Mouse (Mus musculus) heart, postnatal 0 days (tissue): Measurements from ENCODE around the gene 1700030J22Rik. TPM values are rescaled to one million over a fixed set of nuclear protein-coding genes. Genes with fewer than 3 reads are reported as not detected.

ENCODE experiments used
- ATAC-seq: fragments of 200-750 bp; cut with Nextera tagmentation; 2 replicates; pipeline ENCODE4 v1.8.0; 2017; ENCODE audit warnings: low read depth, moderate number of reproducible peaks, moderate library complexity; ENCODE audit not compliant: insufficient read depth
- DNase-seq: peaks from one replicate; pipeline ENCODE4 v3.0.0-alpha.2; 2016; ENCODE audit warnings: low spot score
- H3K27ac ChIP-seq: fragments of 300-500 bp; sonication (generic); 2 replicates; pipeline ENCODE4 v1.5.1; 2014; ENCODE audit warnings: low read depth, mild to moderate bottlenecking
- H3K27me3 ChIP-seq: fragments of 300-500 bp; sonication (generic); 2 replicates; pipeline ENCODE4 v1.6.1; 2014; ENCODE audit warnings: low read length, mixed read lengths; ENCODE audit not compliant: control insufficient read depth, insufficient read depth
- H3K36me3 ChIP-seq: fragments of 300-500 bp; sonication (generic); replicated peaks from 2 replicates; pipeline ENCODE4 v1.6.1; 2014; ENCODE audit warnings: low read length, mixed read lengths; ENCODE audit not compliant: control insufficient read depth, insufficient read depth
- H3K4me1 ChIP-seq: fragments of 300-500 bp; sonication (generic); 2 replicates; pipeline ENCODE4 v1.6.1; 2014; ENCODE audit warnings: antibody characterized with exemption; ENCODE audit not compliant: control insufficient read depth, insufficient read depth
- H3K4me2 ChIP-seq: fragments of 300-500 bp; sonication (generic); 2 replicates; pipeline ENCODE4 v1.6.1; 2014; ENCODE audit warnings: low read depth, mild to moderate bottlenecking, low read length, moderate library complexity
- H3K4me3 ChIP-seq: fragments of 300-500 bp; sonication (generic); 2 replicates; pipeline ENCODE4 v1.5.1; 2014; ENCODE audit warnings: low read depth, low read length
- H3K9ac ChIP-seq: fragments of 300-500 bp; sonication (generic); replicated peaks from 2 replicates; pipeline ENCODE4 v1.6.1; 2014; ENCODE audit warnings: low read depth, low read length, mixed read lengths
- H3K9me3 ChIP-seq: fragments of 300-500 bp; sonication (generic); replicated peaks from 2 replicates; pipeline ENCODE4 v1.6.1; 2016; ENCODE audit warnings: low read length; ENCODE audit not compliant: control insufficient read depth
- CTCF ChIP-seq: IDR thresholded peaks from 2 replicates; pipeline ENCODE4 v1.5.1; 2016; ENCODE audit warnings: antibody characterized with exemption, control low read depth, low read depth
- EP300 ChIP-seq: IDR thresholded peaks from 2 replicates; pipeline ENCODE4 v1.6.1; 2016; ENCODE audit warnings: antibody characterized with exemption, low read depth
- WGBS: fragments of 180-500 bp; shearing (Covaris S2); extraction: QIAGEN DNeasy Blood & Tissue Kit; methylation state at CpG from one replicate; pipeline ENCODE4 v1.1.7; 2014; 5-methylcytosine and 5-hydroxymethylcytosine counted together
- polyA plus RNA-seq: library from polyadenylated mRNA; unstranded; fragments of >200 nt; fragmentation: Nextera tagmentation; extraction: Ambion mirVana; gene quantifications from 2 replicates; pipeline ENCODE4 v1.2.1, GENCODE M21; 2015
- total RNA-seq: library from RNA; depleted of rRNA; stranded (reverse); fragments of >200 nt; gene quantifications from 2 replicates; pipeline ENCODE4 v1.2.3, GENCODE M21; 2014; ENCODE audit warnings: low replicate concordance; rRNA removed

Gene 1700030J22Rik
- total RNA-seq (2.7 TPM in 1 of 2 replicates, not detected in the other), polyA plus RNA-seq (0.26 and 0.33 TPM in 2 replicates)

GRCm38 (mm10) chr8:116978631-116979256, at the start of gene 1700030J22Rik:
Gene 1700030J22Rik (minus strand): TSS chr8:116978959.
- TF ChIP-seq CTCF (peak; percentile 38), EP300 (no peak)
- ATAC-seq (peak; percentile 100), DNase-seq (peak; percentile 97)
- H3K4me2 ChIP-seq = peak within 1 kb of the TSS; percentile 71
- peaks cover 8% of the 10 kb centered on the region; the same call in 1 of the 2 replicates for H3K4me1 ChIP-seq
- no peaks in the 10 kb centered on the region for H3K9me3 ChIP-seq
- H3K27ac ChIP-seq = no peak within 1 kb of the TSS
- H3K36me3 ChIP-seq = peaks cover 7% of the 10 kb centered on the region; the same call in 1 of the 2 replicates
- H3K27me3 ChIP-seq = no peaks in the 10 kb centered on the region
- peak within 1 kb of the TSS; percentile 75 for H3K4me3 ChIP-seq
- no peak within 1 kb of the TSS for H3K9ac ChIP-seq
- WGBS = under 1% methylated on average over 46 of the region's 46 CpGs

GRCm38 (mm10) chr8:117027601-117028000, 48.8 kb upstream of the 1700030J22Rik start:
- no peaks in the 10 kb centered on the region for H3K4me1 ChIP-seq
- WGBS = 80% methylated on average over 5 of the region's 5 CpGs

GRCm38 (mm10) chr8:117022297-117022993, 43.7 kb upstream of the 1700030J22Rik start:
- TF ChIP-seq EP300 = no peak
- TF ChIP-seq CTCF = peak; percentile 22; the same call in 1 of the 2 replicates
- Histone ChIP-seq H3K9me3 (no peaks in the 10 kb centered on the region), H3K9ac (no peak overlapping the region), H3K36me3 (no peaks in the 10 kb centered on the region), H3K4me2 (no peak overlapping the region), H3K4me3 (no peak overlapping the region), H3K4me1 (0 out of 2 replicates have a peak, but pooled peaks cover 3% of the 10 kb centered on the region), H3K27me3 (no peaks in the 10 kb centered on the region), H3K27ac (no peak overlapping the region)
- 59% methylated on average over 1 of the region's 1 CpGs for WGBS
- ATAC-seq = no peak
- no peak for DNase-seq

More at GRCm38 (mm10) chr8:117027601-117028000, 48.8 kb upstream of the 1700030J22Rik start:
- no peak overlapping the region for H3K4me3 ChIP-seq
- TF ChIP-seq CTCF (no peak), EP300 (no peak)
- H3K27ac ChIP-seq = no peak overlapping the region
- no peaks in the 10 kb centered on the region for H3K9me3 ChIP-seq
- ATAC-seq (no peak), DNase-seq (no peak)
- H3K9ac ChIP-seq = no peak overlapping the region
- H3K4me2 ChIP-seq = no peak overlapping the region
- H3K27me3 ChIP-seq = no peaks in the 10 kb centered on the region
- no peaks in the 10 kb centered on the region for H3K36me3 ChIP-seq

- ATAC-seq (no peak), DNase-seq (no peak)
- Histone ChIP-seq H3K27me3 (no peaks in the 10 kb centered on the region), H3K4me3 (no peak overlapping the region), H3K36me3 (no peaks in the 10 kb centered on the region), H3K4me2 (no peak overlapping the region), H3K4me1 (0 out of 2 replicates have a peak, but pooled peaks cover 3% of the 10 kb centered on the region), H3K27ac (no peak overlapping the region), H3K9me3 (no peaks in the 10 kb centered on the region), H3K9ac (no peak overlapping the region)
- 73% methylated on average over 18 of the region's 18 CpGs for WGBS
- TF ChIP-seq EP300 (no peak), CTCF (no peak)
Observed at GRCm38 (mm10) chr8:117019323-117020275, 40.8 kb upstream of the 1700030J22Rik start.

GRCm38 (mm10) chr8:117017896-117018295, 39.1 kb upstream of the 1700030J22Rik start:
- H3K9me3 ChIP-seq = no peaks in the 10 kb centered on the region
- no peak overlapping the region for H3K27ac ChIP-seq
- ATAC-seq (no peak), DNase-seq (no peak)
- 89% methylated on average over 4 of the region's 4 CpGs for WGBS
- H3K36me3 ChIP-seq = no peaks in the 10 kb centered on the region
- H3K4me2 ChIP-seq = no peak overlapping the region
- 0 out of 2 replicates have a peak, but pooled peaks cover 3% of the 10 kb centered on the region for H3K4me1 ChIP-seq
- TF ChIP-seq CTCF = no peak
- TF ChIP-seq EP300 = no peak
- H3K4me3 ChIP-seq = no peak overlapping the region
- H3K9ac ChIP-seq = no peak overlapping the region
- no peaks in the 10 kb centered on the region for H3K27me3 ChIP-seq
